Mouse (Mus musculus): ENCODE data around the gene Cplx2.
A peak's percentile ranks its signal among the peaks of the same experiment; 100 is the strongest.

The Cplx2 gene

GRCm38 (mm10) chr13:54371049-54371386, at the start of gene Cplx2:
Cplx2 (plus strand) TSS chr13:54371349.
- DNase-seq (ENCODE audit: low read depth, low spot score): no peak

GRCm38 (mm10) chr13:54322396-54323306, 48.5 kb upstream of the Cplx2 start:
- peak; percentile 78 for DNase-seq (ENCODE audit: low read depth, low spot score)

GRCm38 (mm10) chr13:54323307-54324165, 47.6 kb upstream of the Cplx2 start:
- DNase-seq (ENCODE audit: low read depth, low spot score): no peak

- DNase-seq (ENCODE audit: low read depth, low spot score): no peak
These were observed 47.0 kb upstream of the Cplx2 start for GRCm38 (mm10) chr13:54324178-54324577.

- DNase-seq (ENCODE audit: low read depth, low spot score): no peak
These were observed 45.3 kb upstream of the Cplx2 start for GRCm38 (mm10) chr13:54325814-54326213.

- DNase-seq (ENCODE audit: low read depth, low spot score): no peak
These were observed 44.3 kb upstream of the Cplx2 start for GRCm38 (mm10) chr13:54326686-54327447.

GRCm38 (mm10) chr13:54328029-54328428, 43.1 kb upstream of the Cplx2 start:
- DNase-seq (ENCODE audit: low read depth, low spot score): no peak

GRCm38 (mm10) chr13:54328954-54329490, 42.1 kb upstream of the Cplx2 start:
- no peak for DNase-seq (ENCODE audit: low read depth, low spot score)

- DNase-seq (ENCODE audit: low read depth, low spot score): no peak
These were observed 39.1 kb upstream of the Cplx2 start for GRCm38 (mm10) chr13:54331825-54332675.

GRCm38 (mm10) chr13:54332921-54333477, 38.1 kb upstream of the Cplx2 start:
- DNase-seq (ENCODE audit: low read depth, low spot score): no peak

GRCm38 (mm10) chr13:54337058-54337457, 34.1 kb upstream of the Cplx2 start:
- no peak for DNase-seq (ENCODE audit: low read depth, low spot score)

- no peak for DNase-seq (ENCODE audit: low read depth, low spot score)
These were observed 33.6 kb upstream of the Cplx2 start for GRCm38 (mm10) chr13:54337541-54337940.

GRCm38 (mm10) chr13:54338815-54339214, 32.3 kb upstream of the Cplx2 start:
- no peak for DNase-seq (ENCODE audit: low read depth, low spot score)

- DNase-seq (ENCODE audit: low read depth, low spot score): no peak
These were observed 25.1 kb upstream of the Cplx2 start for GRCm38 (mm10) chr13:54345885-54346647.

GRCm38 (mm10) chr13:54348011-54348410, 23.1 kb upstream of the Cplx2 start:
- DNase-seq (ENCODE audit: low read depth, low spot score): no peak

GRCm38 (mm10) chr13:54349126-54349759, 21.9 kb upstream of the Cplx2 start:
- no peak for DNase-seq (ENCODE audit: low read depth, low spot score)

GRCm38 (mm10) chr13:54357420-54357819, 13.7 kb upstream of the Cplx2 start:
- no peak for DNase-seq (ENCODE audit: low read depth, low spot score)

- no peak for DNase-seq (ENCODE audit: low read depth, low spot score)
These were observed 12.0 kb upstream of the Cplx2 start for GRCm38 (mm10) chr13:54359181-54359580.

- DNase-seq (ENCODE audit: low read depth, low spot score): no peak
These were observed 6.5 kb upstream of the Cplx2 start for GRCm38 (mm10) chr13:54364686-54365085.
